Mouse (Mus musculus) liver, postnatal 0 days (tissue): Measurements from ENCODE around the gene Slc15a1. TPM values are rescaled to one million over a fixed set of nuclear protein-coding genes. Genes with fewer than 3 reads are reported as not detected.

Experiments
- ATAC-seq: fragments of 200-750 bp; cut with Nextera tagmentation; 2 replicates; pipeline ENCODE4 v1.8.0; 2017; ENCODE audit warnings: mild to moderate bottlenecking, moderate library complexity
- DNase-seq: peaks from one replicate; pipeline ENCODE4 v3.0.0-alpha.2; 2016
- H3K27ac ChIP-seq: fragments of 300-500 bp; sonication (generic); 2 replicates; pipeline ENCODE4 v1.5.1; 2014; ENCODE audit warnings: antibody characterized with exemption, moderate library complexity, mild to moderate bottlenecking, low read depth
- H3K27me3 ChIP-seq: fragments of 300-500 bp; sonication (generic); 2 replicates; pipeline ENCODE4 v1.6.1; 2014; ENCODE audit warnings: low read length, control low read depth, mixed read lengths; ENCODE audit not compliant: insufficient read depth
- H3K36me3 ChIP-seq: fragments of 300-500 bp; sonication (generic); replicated peaks from 2 replicates; pipeline ENCODE4 v1.6.1; 2014; ENCODE audit warnings: mild to moderate bottlenecking, control low read depth, low read length, moderate library complexity, mixed read lengths; ENCODE audit not compliant: insufficient read depth
- H3K4me1 ChIP-seq: fragments of 300-500 bp; sonication (generic); 2 replicates; pipeline ENCODE4 v1.6.1; 2014; ENCODE audit warnings: antibody characterized with exemption, mild to moderate bottlenecking, control low read depth; ENCODE audit not compliant: insufficient read depth
- H3K4me2 ChIP-seq: fragments of 300-500 bp; sonication (generic); 2 replicates; pipeline ENCODE4 v1.6.1; 2014; ENCODE audit warnings: low read depth, mild to moderate bottlenecking, low read length, moderate library complexity, mixed read lengths
- H3K4me3 ChIP-seq: fragments of 300-500 bp; sonication (generic); 2 replicates; pipeline ENCODE4 v1.5.1; 2014; ENCODE audit warnings: low read depth, low read length
- H3K9ac ChIP-seq: fragments of 300-500 bp; sonication (generic); replicated peaks from 2 replicates; pipeline ENCODE4 v1.6.1; 2014; ENCODE audit warnings: mild to moderate bottlenecking, moderate library complexity
- H3K9me3 ChIP-seq: fragments of 300-500 bp; sonication (generic); 2 replicates; pipeline ENCODE4 v1.6.1; 2016; ENCODE audit warnings: mild to moderate bottlenecking, control low read depth, low read length, mixed read lengths
- CTCF ChIP-seq: sonication (generic); IDR thresholded peaks from 2 replicates; pipeline ENCODE4 v1.5.1; 2016; ENCODE audit warnings: antibody characterized with exemption, low read depth
- EP300 ChIP-seq: IDR thresholded peaks from 2 replicates; pipeline ENCODE4 v1.6.1; 2016; ENCODE audit warnings: antibody characterized with exemption, low read depth, mild to moderate bottlenecking
- WGBS: fragments of 180-500 bp; shearing (Covaris S2); extraction: QIAGEN DNeasy Blood & Tissue Kit; methylation state at CpG from one replicate; pipeline ENCODE4 v1.1.7; 2014; ENCODE audit not compliant: insufficient replicate concordance; 5-methylcytosine and 5-hydroxymethylcytosine counted together
- polyA plus RNA-seq: library from polyadenylated mRNA; unstranded; fragments of >200 nt; fragmentation: Nextera tagmentation; extraction: Ambion mirVana; gene quantifications from 2 replicates; pipeline ENCODE4 v1.2.1, GENCODE M21; 2015

Gene Slc15a1
- polyA plus RNA-seq, 1 experiment from 2014 or later, result not detected

GRCm38 (mm10) chr14:121545551-121546331, 40.7 kb upstream of the Slc15a1 start:
- 68% methylated on average over 14 of the region's 14 CpGs for WGBS

GRCm38 (mm10) chr14:121541262-121541661, 36.2 kb upstream of the Slc15a1 start:
- ATAC-seq, result no peak
- Histone ChIP-seq H3K27ac (no peak overlapping the region), H3K4me2 (no peak overlapping the region), H3K27me3 (no peaks in the 10 kb centered on the region), H3K9me3 (no peaks in the 10 kb centered on the region), H3K4me3 (no peak overlapping the region), H3K4me1 (peaks cover 3% of the 10 kb centered on the region; the same call in 1 of the 2 replicates), H3K36me3 (no peaks in the 10 kb centered on the region; the same call in 1 of the 2 replicates), H3K9ac (no peak overlapping the region)
- 77% methylated on average over 7 of the region's 7 CpGs for WGBS
- TF ChIP-seq CTCF, result no peak
- no peak for TF ChIP-seq EP300
- DNase-seq, result no peak

More at GRCm38 (mm10) chr14:121545551-121546331, 40.7 kb upstream of the Slc15a1 start:
- Histone ChIP-seq H3K9me3 (no peaks in the 10 kb centered on the region), H3K4me1 (peaks cover 6% of the 10 kb centered on the region; the same call in 1 of the 2 replicates), H3K9ac (no peak overlapping the region), H3K27me3 (no peaks in the 10 kb centered on the region), H3K4me2 (no peak overlapping the region), H3K36me3 (no peaks in the 10 kb centered on the region; the same call in 1 of the 2 replicates), H3K4me3 (no peak overlapping the region), H3K27ac (no peak overlapping the region)
- ATAC-seq (no peak), DNase-seq (no peak)
- TF ChIP-seq CTCF, result no peak
- no peak for TF ChIP-seq EP300

DNA sequence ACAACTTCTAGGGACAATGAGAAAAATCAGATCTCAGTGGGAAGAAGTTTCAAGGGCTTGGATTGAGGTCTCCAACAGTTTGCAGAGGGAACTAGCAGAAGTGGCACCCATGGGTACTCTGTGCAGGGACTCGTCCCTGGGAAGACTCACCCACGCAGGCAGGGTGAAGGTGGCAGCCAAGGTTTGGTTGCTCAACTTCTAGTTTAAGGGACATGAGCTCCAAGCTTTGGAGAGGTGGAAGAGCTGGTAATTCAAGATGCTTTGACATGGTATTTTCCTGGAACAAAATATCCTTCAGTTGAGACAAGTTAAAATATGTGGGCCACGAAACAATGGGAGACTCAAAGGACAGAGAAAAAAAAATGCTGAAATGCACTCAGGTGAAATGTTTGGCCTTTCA, 29.4 kb upstream of the Slc15a1 start:
- Histone ChIP-seq H3K9ac (no peak overlapping the region), H3K27ac (no peak overlapping the region), H3K4me2 (no peak overlapping the region), H3K27me3 (no peaks in the 10 kb centered on the region), H3K4me1 (no peaks in the 10 kb centered on the region), H3K36me3 (no peaks in the 10 kb centered on the region), H3K9me3 (no peaks in the 10 kb centered on the region), H3K4me3 (no peak overlapping the region)
- no peak for ATAC-seq
- WGBS, result 74% methylated on average over 3 of the region's 3 CpGs
- no peak for DNase-seq
- TF ChIP-seq CTCF (no peak), EP300 (no peak)

- ATAC-seq (no peak), DNase-seq (no peak)
- no peak overlapping the region for H3K9ac ChIP-seq
- no peaks in the 10 kb centered on the region for H3K4me1 ChIP-seq
- 76% methylated on average over 9 of the region's 9 CpGs for WGBS
- H3K4me2 ChIP-seq, result no peak overlapping the region
- no peak overlapping the region for H3K4me3 ChIP-seq
- no peak overlapping the region for H3K27ac ChIP-seq
- no peaks in the 10 kb centered on the region for H3K27me3 ChIP-seq
- no peaks in the 10 kb centered on the region for H3K9me3 ChIP-seq
- no peak for TF ChIP-seq EP300
- no peak for TF ChIP-seq CTCF
- H3K36me3 ChIP-seq, result no peaks in the 10 kb centered on the region
Observed at GRCm38 (mm10) chr14:121530853-121531252, 25.8 kb upstream of the Slc15a1 start.

DNA sequence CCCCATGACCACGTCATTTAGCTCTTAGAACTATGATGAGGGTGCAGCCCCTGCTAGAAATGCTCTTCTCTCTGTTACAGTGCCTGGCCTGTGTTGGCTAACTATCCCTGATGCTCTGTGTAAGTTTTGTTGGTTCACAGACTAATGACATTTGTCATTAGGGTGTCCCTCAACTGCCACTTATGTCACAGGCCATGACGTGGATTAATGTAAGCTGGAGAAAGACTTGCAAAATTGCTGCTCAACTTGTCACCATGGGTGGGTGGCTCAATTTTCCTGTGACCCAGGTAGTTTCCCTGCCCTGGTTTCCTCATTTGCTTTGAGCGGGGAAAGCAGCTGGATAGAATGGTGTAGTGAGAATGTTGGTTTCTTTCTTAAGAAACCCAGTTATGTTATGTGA, 22.8 kb upstream of the Slc15a1 start:
- WGBS, result 63% methylated on average over 3 of the region's 3 CpGs
- no peak overlapping the region for H3K27ac ChIP-seq

DNA sequence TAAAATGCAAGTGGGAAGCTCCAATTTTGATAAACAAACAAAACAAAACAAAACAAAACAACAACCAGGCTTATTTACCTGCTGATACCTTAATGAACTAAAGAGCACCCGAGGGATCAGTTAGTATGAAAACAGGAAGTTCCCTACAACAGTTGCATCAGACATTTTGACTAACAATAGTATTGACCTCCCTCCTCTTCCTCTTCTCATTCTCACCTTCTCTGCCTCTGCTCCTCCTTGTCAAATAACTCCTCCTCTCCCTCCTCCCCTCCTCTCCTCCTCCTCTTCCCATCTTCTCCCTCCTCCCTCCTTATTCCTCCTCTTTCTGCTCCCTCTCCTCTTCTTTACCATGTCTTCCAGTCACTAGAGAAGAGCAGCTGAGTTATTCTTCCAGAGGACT, 22.1 kb upstream of the Slc15a1 start:
- TF ChIP-seq EP300 (no peak), CTCF (no peak)
- ATAC-seq (no peak), DNase-seq (no peak)
- Histone ChIP-seq H3K27ac (no peak overlapping the region), H3K27me3 (no peaks in the 10 kb centered on the region), H3K4me1 (no peaks in the 10 kb centered on the region), H3K4me2 (no peak overlapping the region), H3K4me3 (no peak overlapping the region), H3K9ac (no peak overlapping the region), H3K9me3 (no peaks in the 10 kb centered on the region), H3K36me3 (no peaks in the 10 kb centered on the region)
- WGBS, result 17% methylated on average over 1 of the region's 1 CpGs

More for the DNA sequence above, 22.8 kb upstream of the Slc15a1 start:
- no peaks in the 10 kb centered on the region for H3K36me3 ChIP-seq
- H3K4me3 ChIP-seq, result no peak overlapping the region
- DNase-seq (no peak), ATAC-seq (no peak)
- no peak overlapping the region for H3K4me2 ChIP-seq
- no peak for TF ChIP-seq CTCF
- no peak for TF ChIP-seq EP300
- no peaks in the 10 kb centered on the region for H3K4me1 ChIP-seq
- H3K27me3 ChIP-seq, result no peaks in the 10 kb centered on the region
- no peaks in the 10 kb centered on the region for H3K9me3 ChIP-seq
- H3K9ac ChIP-seq, result no peak overlapping the region
